ENCODE assay signal across 26 mouse cellular contexts in genomic region chr16:36949614-36950336, GRCm38 (mm10). TPM values are rescaled to one million over a fixed set of nuclear protein-coding genes. Genes with fewer than 3 reads are reported as not detected.
DNase-seq lines count a peak whose midpoint lies in the region; ATAC-seq and TF ChIP-seq lines count a peak whose summit lies in the region.
"Had no signal": no experiment of that assay in that cellular context is flagged by ENCODE, and none has a peak within 500 bp of the region (broad histone marks: within the 10 kb centered on the region; RNA-seq: fewer than 3 reads in every experiment).

No protein-coding gene starts in this region.

- TF ChIP-seq POLR2A in limb, embryonic 14.5 days (IDR thresholded peaks at IDR 0.05; ENCODE audit: borderline replicate concordance, extremely low read depth, insufficient read depth, insufficient read length): no peak

- H3K36me3 ChIP-seq in hindbrain, embryonic 11.5 days (ENCODE audit: control insufficient read depth, insufficient read depth, low read length): no peaks in the 10 kb centered on the region
- no peaks in the 10 kb centered on the region for H3K36me3 ChIP-seq in hindbrain, embryonic 12.5 days
- H3K36me3 ChIP-seq in limb, embryonic 14.5 days (ENCODE audit: control insufficient read depth, insufficient read depth, low read length): no peaks in the 10 kb centered on the region
- H3K36me3 ChIP-seq: forebrain, embryonic 12.5 days; liver, embryonic 12.5 days; midbrain, embryonic 10.5 days had no signal

- H3K27ac ChIP-seq in hindbrain, embryonic 11.5 days (ENCODE audit: low read depth, low read length): no peak overlapping the region
- H3K27ac ChIP-seq in hindbrain, embryonic 12.5 days: no peak overlapping the region
- no peak overlapping the region for H3K27ac ChIP-seq in limb, embryonic 14.5 days (replicated peaks; ENCODE audit: low read depth, low read length)
- H3K27ac ChIP-seq: forebrain, embryonic 12.5 days; liver, embryonic 12.5 days; midbrain, embryonic 10.5 days had no signal

- no peaks in the 10 kb centered on the region for H3K9me3 ChIP-seq in hindbrain, embryonic 11.5 days (ENCODE audit: control insufficient read depth, low read length)
- no peaks in the 10 kb centered on the region for H3K9me3 ChIP-seq in hindbrain, embryonic 12.5 days (replicated peaks)
- H3K9me3 ChIP-seq in limb, embryonic 14.5 days (ENCODE audit: control insufficient read depth, low read length): no peaks in the 10 kb centered on the region
- H3K9me3 ChIP-seq: forebrain, embryonic 12.5 days; G1E; liver, embryonic 12.5 days; midbrain, embryonic 10.5 days had no signal

- H3K4me2 ChIP-seq in hindbrain, embryonic 11.5 days (replicated peaks; ENCODE audit: low read depth, low read length): no peak overlapping the region
- H3K4me2 ChIP-seq in hindbrain, embryonic 12.5 days (replicated peaks): no peak overlapping the region
- H3K4me2 ChIP-seq in limb, embryonic 14.5 days (replicated peaks; ENCODE audit: low read depth, low read length, severe bottlenecking): no peak overlapping the region
- H3K4me2 ChIP-seq: forebrain, embryonic 12.5 days; liver, embryonic 12.5 days had no signal

- no peaks in the 10 kb centered on the region for H3K27me3 ChIP-seq in hindbrain, embryonic 11.5 days (ENCODE audit: control insufficient read depth, insufficient read depth, low read length)
- no peaks in the 10 kb centered on the region for H3K27me3 ChIP-seq in hindbrain, embryonic 12.5 days
- no peaks in the 10 kb centered on the region for H3K27me3 ChIP-seq in limb, embryonic 14.5 days (ENCODE audit: control insufficient read depth, insufficient read depth, low read length)
- H3K27me3 ChIP-seq: forebrain, embryonic 12.5 days; liver, embryonic 12.5 days; Patski had no signal

- no peaks in the 10 kb centered on the region for H3K4me1 ChIP-seq in hindbrain, embryonic 11.5 days (replicated peaks; ENCODE audit: control insufficient read depth, insufficient read depth, low read length)
- peaks cover 5% of the 10 kb centered on the region for H3K4me1 ChIP-seq in hindbrain, embryonic 12.5 days
- 0 out of 2 replicates have a peak, but pooled peaks cover 5% of the 10 kb centered on the region for H3K4me1 ChIP-seq in limb, embryonic 14.5 days (ENCODE audit: control insufficient read depth, insufficient read depth, low read length)
- H3K4me1 ChIP-seq: liver, embryonic 12.5 days had no signal

- H3K4me3 ChIP-seq in hindbrain, embryonic 11.5 days (ENCODE audit: low read depth, low read length): no peak overlapping the region
- no peak overlapping the region for H3K4me3 ChIP-seq in hindbrain, embryonic 12.5 days
- no peak overlapping the region for H3K4me3 ChIP-seq in limb, embryonic 14.5 days (replicated peaks; ENCODE audit: low read length)
- H3K4me3 ChIP-seq: forebrain, embryonic 12.5 days; liver, embryonic 12.5 days; midbrain, embryonic 10.5 days had no signal

- WGBS in hindbrain, embryonic 11.5 days: 74% methylated on average over 8 of the region's 8 CpGs
- WGBS in hindbrain, embryonic 12.5 days: 69% methylated on average over 8 of the region's 8 CpGs
- 19% methylated on average over 8 of the region's 8 CpGs for WGBS in limb, embryonic 14.5 days

- no peak overlapping the region for H3K9ac ChIP-seq in hindbrain, embryonic 11.5 days (ENCODE audit: low read depth, low read length)
- no peak overlapping the region for H3K9ac ChIP-seq in hindbrain, embryonic 12.5 days
- H3K9ac ChIP-seq in limb, embryonic 14.5 days (ENCODE audit: low read depth, low read length, severe bottlenecking): no peak overlapping the region
- H3K9ac ChIP-seq: forebrain, embryonic 12.5 days; liver, embryonic 12.5 days had no signal

- ATAC-seq in hindbrain, embryonic 11.5 days (ENCODE audit: low FRiP score): no peak
- no peak for ATAC-seq in hindbrain, embryonic 12.5 days (ENCODE audit: low FRiP score)
- ATAC-seq in limb, embryonic 14.5 days (ENCODE audit: low FRiP score, low read depth): peak; percentile 78
- ATAC-seq: activated CD4-positive, CD25-positive, alpha-beta regulatory T cell, adult 4 months; hindbrain, embryonic 16.5 days; intestine, postnatal 0 days; liver, embryonic 12.5 days had no signal

- DNase-seq in cerebellum, postnatal 14 days: peak; percentile 24 to 45
- DNase-seq in cerebellum, postnatal 4 days (ENCODE audit: low spot score in 2 of 2): no peak
- DNase-seq in hindbrain, embryonic 11.5 days (ENCODE audit: low spot score): peak; percentile 11
- DNase-seq in retina, embryonic 14.5 days (ENCODE audit: low spot score): peak; percentile 26
- DNase-seq in retina, postnatal 1 day: no peak
- DNase-seq in limb, embryonic 14.5 days (ENCODE audit: low spot score): peak; percentile 15
- DNase-seq in adrenal gland, postnatal 36 days: no peak
- DNase-seq: adrenal gland, adult 8-10 months; cerebellum, adult 18-20 months; gastrocnemius, postnatal 14 days; heart, adult 18-20 months; kidney, postnatal 4 days; lung, adult 18-20 months; lung, postnatal 10 days; thymus, adult 18-20 months; thymus, postnatal 36 days had no signal

RNA-seq across cellular contexts. Expression of gene Hcls1, which starts 15.0 kb away (rescaled TPM):
- polyA plus RNA-seq in hindbrain, embryonic 11.5 days (2014; fragmentation: Nextera tagmentation; extraction: Ambion mirVana): 0.79 and 1.3 TPM in 2 replicates
- polyA plus RNA-seq in hindbrain, embryonic 12.5 days (2016; fragmentation: Nextera tagmentation; extraction: Ambion mirVana): 2.5 and 2.8 TPM in 2 replicates
- polyA plus RNA-seq in limb, embryonic 14.5 days (2012; rRNA removed): 5.3 and 7.7 TPM in 2 replicates
- polyA plus RNA-seq in limb, embryonic 14.5 days (2014; fragmentation: Nextera tagmentation; extraction: Ambion mirVana): 2.3 and 3.3 TPM in 2 replicates
- 10 to 100 TPM; 10.4 to 11.7 TPM for total RNA-seq in adrenal gland, postnatal 36 days (2021)
- polyA plus RNA-seq: Patski had no signal

RNA-seq across cellular contexts. Expression of gene Fbxo40, which starts 40.5 kb away (rescaled TPM):
- 0.03 TPM in 1 of 2 replicates, not detected in the other for polyA plus RNA-seq in hindbrain, embryonic 11.5 days (2014; fragmentation: Nextera tagmentation; extraction: Ambion mirVana)
- 0.04 TPM in 1 of 2 replicates, not detected in the other for polyA plus RNA-seq in hindbrain, embryonic 12.5 days (2016; fragmentation: Nextera tagmentation; extraction: Ambion mirVana)
- polyA plus RNA-seq in limb, embryonic 14.5 days (2012; rRNA removed): 0.26 and 0.32 TPM in 2 replicates
- polyA plus RNA-seq in limb, embryonic 14.5 days (2014; fragmentation: Nextera tagmentation; extraction: Ambion mirVana): 0.43 and 0.44 TPM in 2 replicates
- total RNA-seq in adrenal gland, postnatal 36 days (2021): under 1 TPM; 0.13 to 0.20 TPM
- polyA plus RNA-seq: embryonic facial prominence, embryonic 11.5 days; forebrain, embryonic 12.5 days; G1E had no signal

Comparison
In these comparisons a context has a peak if more than half of its experiments do, and no peak if none do; other contexts are left out.
1. DNase-seq: peak in cerebellum, postnatal 14 days (2 of 2), hindbrain, embryonic 11.5 days (single experiment), retina, embryonic 14.5 days (single experiment) and limb, embryonic 14.5 days (single experiment); none in cerebellum, postnatal 4 days (0 of 2), retina, postnatal 1 day (single experiment) and adrenal gland, postnatal 36 days (0 of 2).